Mouse (Mus musculus): ENCODE measurements around the gene Asb6.

- TF ChIP-seq CTCF (IDR thresholded peaks at IDR 0.05) = no peak
- no peak for TF ChIP-seq EP300 (IDR thresholded peaks at IDR 0.05)
These were observed 16.1 kb upstream of the Asb6 start for GRCm38 (mm10) chr2:30846236-30846635.

Data from lung, postnatal 0 days (tissue).